Mouse (Mus musculus): Measurements from ENCODE around the gene Zscan21.
A peak's percentile ranks its signal among the peaks of the same experiment; 100 is the strongest.

Gene Zscan21

DNA sequence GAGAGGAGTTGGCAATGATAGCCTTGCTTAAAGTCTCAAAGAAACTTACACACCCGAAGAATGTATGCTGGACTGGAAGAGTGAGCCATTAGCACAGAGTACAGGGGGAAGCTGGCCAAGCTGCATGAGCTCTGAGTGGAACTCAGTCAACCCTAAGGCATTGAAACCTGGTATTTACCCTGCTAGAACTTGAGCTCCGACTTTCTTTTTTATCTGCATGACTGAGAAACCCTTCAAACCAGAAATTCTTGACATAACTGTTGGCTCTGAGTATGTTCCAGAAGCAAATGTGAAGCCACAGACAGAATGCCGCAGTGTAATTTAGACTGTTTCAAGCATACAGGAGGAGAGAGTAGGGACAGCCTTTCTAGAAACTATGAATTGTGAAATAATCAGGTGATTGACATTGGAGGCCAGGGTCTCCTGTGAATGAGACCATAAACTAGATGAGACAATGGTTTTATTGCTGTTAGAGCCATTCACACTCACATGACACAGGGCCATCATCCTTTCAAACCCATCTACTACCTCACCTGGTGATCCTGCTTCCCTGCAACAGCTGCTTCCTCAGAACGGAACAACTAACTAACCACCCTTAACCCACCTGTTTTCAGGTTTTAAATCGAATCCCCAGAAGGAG lies 15.8 kb downstream of the Zscan21 start:
- DNase-seq, result no peak

DNA sequence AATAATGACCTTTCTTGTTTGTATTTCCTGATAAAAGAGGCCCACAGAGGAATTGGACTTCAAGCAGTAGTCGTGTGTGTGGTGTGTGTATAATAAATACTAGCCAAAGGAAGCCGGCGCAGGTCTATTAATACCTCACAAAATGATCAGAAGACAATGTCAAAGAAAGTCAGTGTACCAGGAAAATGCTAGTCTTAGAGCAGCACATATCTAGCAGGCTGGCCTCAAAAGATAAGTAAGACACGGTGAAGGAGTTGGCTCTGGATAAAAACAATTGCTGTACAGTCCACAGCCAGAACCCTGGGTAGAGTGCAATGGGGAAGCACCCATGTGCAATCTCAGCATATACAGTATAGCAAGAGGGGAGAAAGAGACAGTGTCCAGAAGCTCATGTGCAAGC lies 20.6 kb downstream of the Zscan21 start:
- DNase-seq, result no peak

DNA sequence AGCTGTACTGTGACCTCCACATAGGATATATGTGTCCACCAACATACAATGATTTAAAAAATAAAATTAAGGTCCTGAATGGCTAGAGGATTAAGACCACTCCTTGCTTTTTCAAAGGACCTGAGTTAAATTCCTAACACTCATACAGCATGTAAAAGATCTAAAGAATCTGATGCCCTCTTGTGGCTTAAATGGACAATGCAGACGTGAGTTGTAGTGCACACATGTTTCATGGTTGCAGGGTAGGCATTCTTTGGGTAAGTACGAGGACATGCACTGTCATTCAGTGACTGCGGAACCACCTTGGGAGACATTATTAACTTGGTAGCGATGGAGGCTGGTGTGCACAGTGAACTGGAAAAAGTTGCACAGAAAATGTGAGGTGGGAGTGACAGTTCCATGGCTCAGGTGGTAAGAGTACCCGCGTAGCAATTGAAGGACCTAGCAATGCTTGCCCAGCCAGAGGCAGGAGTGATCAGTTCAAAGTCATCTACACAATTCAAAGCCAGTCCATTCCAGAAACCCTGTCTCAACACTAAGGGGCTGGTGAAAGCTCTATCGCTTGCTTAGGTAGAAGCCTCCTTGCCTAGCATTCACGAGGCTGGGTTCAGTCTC lies 21.3 kb downstream of the Zscan21 start:
- peak; percentile 11 to 19 for DNase-seq

- no peak for DNase-seq
Measured at GRCm38 (mm10) chr5:138138585-138138984, 21.9 kb downstream of the Zscan21 start.

GRCm38 (mm10) chr5:138154390-138154789 lies 37.7 kb downstream of the Zscan21 start:
- no peak for DNase-seq

DNA sequence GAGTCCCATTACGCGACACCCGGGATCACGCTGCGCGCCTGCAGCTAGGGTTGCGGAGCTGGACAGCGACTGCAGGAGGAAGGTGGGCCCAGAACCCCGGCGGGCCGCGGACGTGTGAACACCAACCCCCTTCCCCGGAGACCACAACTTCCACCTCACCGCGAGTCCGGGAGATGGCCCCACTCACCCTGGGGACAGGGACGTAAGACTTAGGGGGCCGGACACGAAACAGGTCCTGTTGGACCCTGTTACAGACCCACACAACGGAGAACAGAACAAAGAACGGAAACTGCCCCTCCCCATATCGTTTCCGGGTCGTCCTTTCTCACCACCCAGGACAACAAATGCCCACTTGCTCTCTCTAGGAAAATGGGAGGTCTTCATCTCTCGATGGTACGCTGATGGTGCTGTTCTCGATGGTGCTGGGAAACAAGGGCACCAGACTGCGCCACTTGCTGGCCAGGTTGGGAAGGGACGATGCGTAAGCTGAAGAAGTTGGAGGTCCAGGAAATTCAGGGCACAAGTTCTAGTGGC lies 38.8 kb downstream of the Zscan21 start, which contains the start of gene Zfp113:
Gene Zfp113, minus strand, starts transcription at position 302 of the 534 bp plus-strand sequence.
- peak; percentile 88 to 95 for DNase-seq

GRCm38 (mm10) chr5:138160224-138160762 lies 43.6 kb downstream of the Zscan21 start:
- no peak for DNase-seq

DNA sequence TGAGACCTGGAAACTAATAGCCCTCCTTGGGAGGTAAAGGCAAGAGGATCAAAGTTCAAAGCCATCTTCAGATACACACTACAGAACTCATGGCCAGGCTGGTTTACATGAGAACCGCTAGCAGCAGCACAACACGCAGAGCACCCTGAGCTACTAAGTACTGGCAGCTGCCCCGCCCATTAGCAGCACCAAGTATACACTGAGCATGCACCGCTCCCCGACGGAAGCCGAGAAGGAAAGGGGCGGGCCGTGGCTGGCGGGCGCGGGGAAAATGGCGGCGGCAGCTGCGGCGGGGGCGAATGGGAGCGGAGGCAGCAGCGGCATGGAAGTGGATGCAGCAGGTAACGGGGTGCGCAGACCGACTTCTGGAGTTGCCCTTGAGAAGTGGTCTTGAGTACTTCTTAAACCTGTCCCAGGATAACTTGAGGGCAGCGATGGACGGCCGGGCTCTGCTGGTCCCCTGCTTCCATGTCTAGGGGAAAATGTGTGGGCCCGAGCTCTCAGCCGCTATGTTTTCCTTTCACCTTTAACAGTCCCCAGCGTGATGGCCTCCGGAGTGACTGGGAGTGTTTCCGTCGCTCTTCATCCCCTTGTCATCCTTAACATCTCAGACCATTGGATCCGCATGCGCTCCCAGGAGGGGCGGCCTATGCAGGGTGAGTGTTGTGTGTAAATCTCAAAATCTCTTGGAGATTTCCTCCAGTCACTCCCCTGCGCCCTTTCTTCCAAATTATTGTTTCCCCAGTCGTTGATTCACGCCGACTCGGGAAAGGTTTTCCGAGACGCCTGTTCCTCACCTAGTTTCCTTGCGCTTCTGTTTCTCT lies 44.4 kb downstream of the Zscan21 start, which contains the start of gene Cops6:
Gene Cops6, plus strand, starts transcription at position 230 of the 824 bp plus-strand sequence.
- peak; percentile 96 to 97 for DNase-seq

DNA sequence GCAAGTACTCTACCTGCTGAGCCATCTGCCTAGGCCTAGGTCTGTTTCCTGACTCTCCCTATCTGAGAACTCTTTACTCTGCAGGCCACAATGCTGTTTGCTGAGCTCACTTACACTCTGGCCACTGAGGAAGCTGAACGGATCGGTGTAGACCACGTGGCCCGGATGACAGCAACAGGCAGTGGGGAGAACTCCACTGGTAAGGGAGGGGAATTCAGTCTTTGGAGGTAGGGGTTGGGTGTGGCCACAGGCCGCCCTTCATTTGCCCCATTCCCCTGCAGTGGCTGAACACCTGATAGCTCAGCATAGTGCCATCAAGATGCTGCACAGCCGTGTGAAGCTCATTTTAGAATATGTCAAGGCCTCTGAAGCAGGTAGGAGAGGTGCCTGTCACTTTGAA lies 46.3 kb downstream of the Zscan21 start:
- no peak for DNase-seq

GRCm38 (mm10) chr5:138163610-138164009 lies 46.9 kb downstream of the Zscan21 start:
- no peak for DNase-seq

DNA sequence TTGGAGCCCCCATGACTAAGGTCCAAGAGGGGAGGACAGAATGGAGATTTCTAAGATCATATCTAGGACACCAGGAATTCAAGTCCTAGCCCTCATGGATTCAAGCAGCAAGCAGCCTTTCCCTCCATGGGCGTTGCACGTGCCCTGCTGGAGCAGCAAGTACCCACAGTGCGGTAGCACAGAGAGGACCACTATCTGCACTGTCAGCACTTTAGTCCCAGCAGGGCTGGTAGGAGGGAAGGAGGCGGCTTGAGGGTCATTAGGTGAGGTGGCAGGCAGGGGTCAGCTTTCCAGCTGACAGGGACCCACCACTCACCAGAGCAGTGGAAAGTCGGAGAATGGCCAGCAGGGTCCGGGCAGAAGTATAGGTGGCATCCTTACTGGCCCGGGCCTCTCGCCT lies 48.9 kb downstream of the Zscan21 start:
- no peak for DNase-seq

GRCm38 (mm10) chr5:138170936-138171561 lies 54.3 kb downstream of the Zscan21 start:
- peak; percentile 97 to 98 for DNase-seq

DNA sequence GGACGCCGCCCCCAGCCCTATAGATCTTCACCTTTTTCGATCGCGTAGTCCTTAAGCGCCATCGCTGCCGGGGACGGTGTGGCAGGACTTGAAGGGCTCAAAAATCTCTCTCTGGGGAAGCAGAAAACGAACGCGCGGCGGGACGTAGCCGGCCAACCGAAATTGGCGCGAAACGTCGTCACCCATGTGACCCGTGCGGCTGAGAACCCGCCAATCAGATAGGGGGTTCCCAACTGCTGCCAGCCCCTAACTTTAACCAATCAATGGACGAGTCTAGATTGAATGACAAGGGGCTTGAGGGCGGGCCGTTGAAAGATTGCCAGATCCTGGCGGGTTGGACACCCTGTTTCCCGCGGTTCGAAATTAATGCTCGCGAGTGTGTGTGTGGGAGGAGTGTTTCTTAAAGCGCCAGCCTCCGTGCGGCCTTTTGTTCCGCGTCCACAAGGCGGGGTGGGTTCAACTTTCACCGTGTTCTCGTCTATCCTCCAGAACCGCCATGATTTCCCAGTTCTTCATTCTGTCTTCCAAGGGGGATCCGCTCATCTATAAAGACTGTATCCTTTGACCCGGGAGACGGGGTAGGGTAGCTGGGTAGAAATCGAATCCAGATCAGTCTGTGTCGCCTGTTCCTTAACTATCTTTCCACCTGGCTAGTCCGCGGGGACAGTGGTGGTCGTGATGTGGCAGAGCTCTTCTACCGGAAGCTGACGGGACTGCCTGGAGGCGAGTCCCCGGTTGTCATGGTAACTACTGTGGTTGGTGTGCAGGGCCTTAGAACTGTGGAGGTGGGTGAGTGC lies 55.2 kb downstream of the Zscan21 start, which contains the start of the genes Ap4m1 and Mcm7:
Gene Ap4m1, plus strand, starts transcription at position 308 of the 797 bp plus-strand sequence.
Gene Mcm7, minus strand, starts transcription at position 728 of the 797 bp plus-strand sequence.
- peak; percentile 98 for DNase-seq

DNA sequence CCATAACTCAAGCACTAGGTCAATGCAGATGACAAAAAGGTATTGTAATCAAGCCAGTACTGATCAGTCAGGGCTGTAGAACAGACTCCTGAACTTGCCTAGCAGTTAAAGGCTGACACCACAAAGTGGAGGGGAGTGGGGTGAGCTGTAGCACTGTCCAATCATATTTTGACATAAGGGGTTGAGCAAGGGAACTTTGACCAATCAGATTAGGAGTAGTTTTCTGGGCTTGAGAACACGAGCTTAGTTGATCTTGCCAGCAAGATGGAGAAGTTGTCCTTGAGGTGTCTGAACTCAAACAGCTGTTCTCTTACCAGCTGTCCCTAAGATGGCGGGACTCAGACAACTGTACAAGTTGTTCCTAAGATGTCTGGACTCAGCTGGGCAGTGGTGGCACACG lies 56.5 kb downstream of the Zscan21 start:
- DNase-seq, result no peak
